Mouse (Mus musculus) MEL (cell line): ENCODE data around the gene Cbarp. TPM values are rescaled to one million over a fixed set of nuclear protein-coding genes. Genes with fewer than 3 reads are reported as not detected.

Experiments
- DNase-seq: peaks from one replicate; pipeline ENCODE4 v3.0.0; 2011; ENCODE audit warnings: low read depth, low spot score
- H3K27ac ChIP-seq: 2 replicates; pipeline ENCODE4 v1.5.1; 2012; ENCODE audit warnings: low read depth, mild to moderate bottlenecking, control low read depth, low read length, moderate library complexity; ENCODE audit not compliant: control insufficient read depth
- H3K27me3 ChIP-seq, 2 experiments: fragments of 150-350 bp in 1 of 2; sonication (generic) in 1 of 2; 2 replicates each; pipeline ENCODE4 v1.6.1; 2012; ENCODE audit warnings: low read length in 2 of 2, mild to moderate bottlenecking in 2 of 2, improper control_type of control experiment in 1 of 2, moderate library complexity in 1 of 2; ENCODE audit not compliant: insufficient read depth in 2 of 2, control insufficient read depth in 1 of 2
- H3K36me3 ChIP-seq, 2 experiments: 2 replicates each; pipeline ENCODE4 v1.6.1; 2012 to 2014; ENCODE audit warnings: low read length in 2 of 2, improper control_type of control experiment in 1 of 2, inconsistent platforms in 1 of 2, mild to moderate bottlenecking in 1 of 2; ENCODE audit not compliant: insufficient read depth in 2 of 2, control insufficient read depth in 1 of 2
- H3K4me1 ChIP-seq, 2 experiments: fragments of 150-350 bp in 1 of 2; sonication (generic) in 1 of 2; 2 replicates each; pipeline ENCODE4 v1.6.1; 2012; ENCODE audit warnings: low read length in 2 of 2, improper control_type of control experiment in 1 of 2, mild to moderate bottlenecking in 1 of 2; ENCODE audit not compliant: insufficient read depth in 2 of 2, control insufficient read depth in 1 of 2
- H3K4me3 ChIP-seq, 2 experiments: fragments of 150-350 bp in 1 of 2; sonication (generic) in 1 of 2; 2 replicates each; pipeline ENCODE4 v1.5.1; 2012; ENCODE audit warnings: low read depth in 2 of 2, low read length in 2 of 2, mild to moderate bottlenecking in 2 of 2, moderate library complexity in 2 of 2, control low read depth in 1 of 2, improper control_type of control experiment in 1 of 2; ENCODE audit not compliant: control insufficient read depth in 1 of 2, insufficient read depth in 1 of 2
- H3K79me2 ChIP-seq: 2 replicates; pipeline ENCODE4 v1.6.1; 2012; ENCODE audit warnings: mild to moderate bottlenecking, low read length, moderate library complexity; ENCODE audit not compliant: control insufficient read depth, poor library complexity, insufficient read depth
- H3K9ac ChIP-seq: 2 replicates; pipeline ENCODE4 v1.6.1; 2012; ENCODE audit warnings: low read depth, mild to moderate bottlenecking, control low read depth, low read length, moderate library complexity; ENCODE audit not compliant: control insufficient read depth, poor library complexity, severe bottlenecking
- H3K9me3 ChIP-seq: fragments of 150-350 bp; sonication (generic); replicated peaks from 2 replicates; pipeline ENCODE4 v1.6.1; 2012; ENCODE audit warnings: mild to moderate bottlenecking, low read length, improper control_type of control experiment, moderate library complexity; ENCODE audit not compliant: insufficient read depth
- CHD2 ChIP-seq: IDR thresholded peaks from 2 replicates; pipeline ENCODE4 v1.6.1; 2011; ENCODE audit warnings: low read length, improper control_type of control experiment
- CTCF ChIP-seq, 3 experiments: IDR thresholded peaks in 2 of 3; conservative IDR thresholded peaks in 1 of 3; 2 replicates each; pipeline ENCODE4 v1.5.1; 2011 to 2012; ENCODE audit warnings: low read length in 3 of 3, low read depth in 2 of 3, mild to moderate bottlenecking in 2 of 3, improper control_type of control experiment in 1 of 3, inconsistent platforms in 1 of 3, mixed read lengths in 1 of 3, moderate library complexity in 1 of 3; ENCODE audit not compliant: control insufficient read depth in 1 of 3, insufficient read depth in 1 of 3, poor library complexity in 1 of 3, severe bottlenecking in 1 of 3
- E2F4 ChIP-seq: IDR thresholded peaks from 2 replicates; pipeline ENCODE4 v1.6.1; 2011; ENCODE audit warnings: low read depth, low read length, improper control_type of control experiment, borderline replicate concordance
- EP300 ChIP-seq, 2 experiments: IDR thresholded peaks; 2 replicates each; pipeline ENCODE4 v1.6.1; 2011; ENCODE audit warnings: improper control_type of control experiment in 2 of 2, low read length in 2 of 2, low read depth in 1 of 2, mild to moderate bottlenecking in 1 of 2
- ETS1 ChIP-seq: IDR thresholded peaks from 2 replicates; pipeline ENCODE4 v1.6.1; 2012; ENCODE audit warnings: low read depth, mild to moderate bottlenecking, inconsistent platforms, low read length, improper control_type of control experiment, moderate library complexity
- GABPA ChIP-seq: IDR thresholded peaks from 2 replicates; pipeline ENCODE4 v1.6.1; 2012; ENCODE audit warnings: low read depth, mild to moderate bottlenecking, inconsistent platforms, low read length, improper control_type of control experiment, moderate library complexity
- GATA1 ChIP-seq: IDR thresholded peaks from 2 replicates; pipeline ENCODE4 v1.6.1; 2011; ENCODE audit warnings: low read depth, low read length, improper control_type of control experiment
- HCFC1 ChIP-seq: IDR thresholded peaks from 2 replicates; pipeline ENCODE4 v1.6.1; 2012; ENCODE audit warnings: low read depth, mild to moderate bottlenecking, inconsistent platforms, low read length, improper control_type of control experiment, moderate library complexity
- JUND ChIP-seq: IDR thresholded peaks from 2 replicates; pipeline ENCODE4 v1.6.1; 2011; ENCODE audit warnings: low read depth, mild to moderate bottlenecking, improper control_type of control experiment, low read length
- KAT2A ChIP-seq: conservative IDR thresholded peaks from 2 replicates; pipeline ENCODE4 v1.6.1; 2012; ENCODE audit warnings: low read depth, low read length, improper control_type of control experiment, inconsistent platforms
- MAFK ChIP-seq: IDR thresholded peaks from 2 replicates; pipeline ENCODE4 v1.6.1; 2011; ENCODE audit warnings: low read depth, mild to moderate bottlenecking, low read length, improper control_type of control experiment, borderline replicate concordance
- MAX ChIP-seq: IDR thresholded peaks from 2 replicates; pipeline ENCODE4 v1.6.1; 2011; ENCODE audit warnings: low read length, improper control_type of control experiment
- MAZ ChIP-seq: IDR thresholded peaks from 2 replicates; pipeline ENCODE4 v1.6.1; 2012; ENCODE audit warnings: low read depth, mild to moderate bottlenecking, inconsistent platforms, low read length, improper control_type of control experiment
- MYB ChIP-seq: IDR thresholded peaks from 2 replicates; pipeline ENCODE4 v1.6.1; 2011; ENCODE audit warnings: mild to moderate bottlenecking, low read depth, low read length, improper control_type of control experiment
- MYC ChIP-seq: IDR thresholded peaks from 2 replicates; pipeline ENCODE4 v1.6.1; 2011; ENCODE audit warnings: low read depth, mild to moderate bottlenecking, low read length, improper control_type of control experiment, moderate library complexity
- NELFE ChIP-seq: IDR thresholded peaks from 2 replicates; pipeline ENCODE4 v1.6.1; 2011; ENCODE audit warnings: low read depth, low read length, improper control_type of control experiment
- NRF1 ChIP-seq: IDR thresholded peaks from 2 replicates; pipeline ENCODE4 v1.6.1; 2014; ENCODE audit warnings: low read depth, mild to moderate bottlenecking, inconsistent platforms, low read length, improper control_type of control experiment, moderate library complexity; ENCODE audit not compliant: poor library complexity, insufficient read depth, severe bottlenecking
- POLR2A ChIP-seq, 2 experiments: IDR thresholded peaks; 2 replicates each; pipeline ENCODE4 v1.6.1; 2011 to 2012; ENCODE audit warnings: low read length in 2 of 2, mild to moderate bottlenecking in 2 of 2, control low read depth in 1 of 2, improper control_type of control experiment in 1 of 2, low read depth in 1 of 2, moderate library complexity in 1 of 2; ENCODE audit not compliant: control insufficient read depth in 1 of 2, insufficient read depth in 1 of 2, poor library complexity in 1 of 2
- POLR2AphosphoS2 ChIP-seq: IDR thresholded peaks from 2 replicates; pipeline ENCODE4 v1.6.1; 2011; ENCODE audit warnings: low read length, improper control_type of control experiment
- POLR2AphosphoS5 ChIP-seq: IDR thresholded peaks from 2 replicates; pipeline ENCODE4 v1.6.1; 2012; ENCODE audit warnings: low read depth, borderline replicate concordance, mild to moderate bottlenecking, inconsistent platforms, low read length, moderate library complexity, mixed read lengths
- RAD21 ChIP-seq: IDR thresholded peaks from 2 replicates; pipeline ENCODE4 v1.6.1; 2011; ENCODE audit warnings: mild to moderate bottlenecking, low read depth, low read length, improper control_type of control experiment
- RCOR1 ChIP-seq: IDR thresholded peaks from 2 replicates; pipeline ENCODE4 v1.6.1; 2012; ENCODE audit warnings: low read depth, mild to moderate bottlenecking, inconsistent platforms, low read length, improper control_type of control experiment
- SMC3 ChIP-seq: IDR thresholded peaks from 2 replicates; pipeline ENCODE4 v1.6.1; 2011; ENCODE audit warnings: low read depth, low read length, improper control_type of control experiment
- TAL1 ChIP-seq: IDR thresholded peaks from 2 replicates; pipeline ENCODE4 v1.6.1; 2012; ENCODE audit warnings: mild to moderate bottlenecking, inconsistent platforms, low read length, moderate library complexity, mixed read lengths
- TBP ChIP-seq: IDR thresholded peaks from 2 replicates; pipeline ENCODE4 v1.8.0; 2011; ENCODE audit warnings: low read depth, low read length, improper control_type of control experiment
- TCF12 ChIP-seq: IDR thresholded peaks from 2 replicates; pipeline ENCODE4 v1.6.1; 2014; ENCODE audit warnings: low read depth, mild to moderate bottlenecking, inconsistent platforms, low read length, improper control_type of control experiment, moderate library complexity
- USF1 ChIP-seq: IDR thresholded peaks from 2 replicates; pipeline ENCODE4 v1.6.1; 2014; ENCODE audit warnings: low read depth, mild to moderate bottlenecking, inconsistent platforms, low read length, improper control_type of control experiment, moderate library complexity
- USF2 ChIP-seq, 2 experiments: IDR thresholded peaks; 2 replicates each; pipeline ENCODE4 v1.6.1; 2011 to 2012; ENCODE audit warnings: improper control_type of control experiment in 2 of 2, low read length in 2 of 2, borderline replicate concordance in 1 of 2, inconsistent platforms in 1 of 2, low read depth in 1 of 2, mild to moderate bottlenecking in 1 of 2; ENCODE audit not compliant: insufficient read depth in 1 of 2
- ZC3H11A ChIP-seq: IDR thresholded peaks from 2 replicates; pipeline ENCODE4 v1.6.1; 2012; ENCODE audit warnings: low read depth, mild to moderate bottlenecking, inconsistent platforms, low read length, improper control_type of control experiment
- ZKSCAN1 ChIP-seq: IDR thresholded peaks from 2 replicates; pipeline ENCODE4 v1.6.1; 2012; ENCODE audit warnings: low read depth, mild to moderate bottlenecking, inconsistent platforms, low read length, improper control_type of control experiment, moderate library complexity
- ZNF384 ChIP-seq: IDR thresholded peaks from 2 replicates; pipeline ENCODE4 v1.6.1; 2012; ENCODE audit warnings: low read depth, mild to moderate bottlenecking, inconsistent platforms, low read length, improper control_type of control experiment
- polyA plus RNA-seq, 2 experiments: library from polyadenylated mRNA; stranded (reverse) in 1 of 2; unstranded in 1 of 2; fragments of >175 nt in 1 of 2; fragments of >200 nt in 1 of 2; gene quantifications; 2 replicates each; pipeline versions ENCODE4 v1.2.1 to v1.2.4; 2012; ENCODE audit warnings: low replicate concordance in 2 of 2, low read depth in 1 of 2; ENCODE audit not compliant: insufficient read length in 2 of 2, insufficient read depth in 1 of 2, missing spikeins in 1 of 2
- total RNA-seq: library from RNA; depleted of rRNA; stranded (reverse); fragments of 300-350 nt; gene quantifications from 2 replicates; pipeline ENCODE4 v1.2.3, GENCODE M21; 2012

Cbarp gene
- total and polyA plus RNA-seq, 3 experiments: 6.8 to 19.3 TPM; not detected in 1

GRCm38 (mm10) chr10:80159561-80160454 lies 19.2 kb upstream of the Cbarp start (continued):
- TF ChIP-seq NELFE (peak; percentile 84), POLR2A (IDR thresholded peaks at IDR 0.05; ENCODE audit: control insufficient read depth in 1 of 2, insufficient read depth in 1 of 2, low read depth in 1 of 2, low read length in 2 of 2, poor library complexity in 1 of 2) (peak; percentile 42 to 68; a peak in 2 of 4 replicates), TCF12 (0 out of 2 replicates have a peak, but pooled peaks have one; percentile 41), JUND (no peak), ZNF384 (no peak), CHD2 (peak; percentile 73), TAL1 (no peak), MAFK (no peak), MYB (no peak), CTCF (IDR thresholded peaks at IDR 0.05 in 2 of 3, conservative IDR thresholded peaks at IDR 0.05 in 1 of 3; ENCODE audit: control insufficient read depth in 1 of 3, insufficient read depth in 1 of 3, low read depth in 2 of 3, low read length in 3 of 3, poor library complexity in 1 of 3, severe bottlenecking in 1 of 3) (no peak), USF1 (peak; percentile 50), SMC3 (no peak; the same call in 1 of the 2 replicates), HCFC1 (peak; percentile 79), MAZ (peak; percentile 99), NRF1 (peak; percentile 84)

GRCm38 (mm10) chr10:80159021-80159560 lies 18.5 kb upstream of the Cbarp start:
- no peak for DNase-seq
- Histone ChIP-seq H3K4me1 (peaks cover 6 to 34% of the 10 kb centered on the region in 2 experiments; a peak in 3 of 4 replicates), H3K36me3 (peaks cover 0 to 21% of the 10 kb centered on the region in 2 experiments; a peak in 2 of 4 replicates), H3K9me3 (no peaks in the 10 kb centered on the region), H3K79me2 (no peaks in the 10 kb centered on the region; the same call in 1 of the 2 replicates), H3K27me3 (no peaks in the 10 kb centered on the region), H3K27ac (peak overlapping the region; percentile 93), H3K9ac (peak overlapping the region; percentile 74), H3K4me3 (peak overlapping the region; percentile 51 to 61)
- TF ChIP-seq ZC3H11A: no peak
- TF ChIP-seq RAD21: no peak
- TF ChIP-seq TCF12: no peak
- no peak for TF ChIP-seq MAFK
- TF ChIP-seq POLR2AphosphoS5: no peak
- 0 out of 2 replicates have a peak, but pooled peaks have one; percentile 9 for TF ChIP-seq KAT2A
- TF ChIP-seq SMC3: no peak
- TF ChIP-seq E2F4: no peak
- TF ChIP-seq POLR2A (IDR thresholded peaks at IDR 0.05; ENCODE audit: control insufficient read depth in 1 of 2, insufficient read depth in 1 of 2, low read depth in 1 of 2, low read length in 2 of 2, poor library complexity in 1 of 2): peak in 1 of 2 experiments; percentile 42; a peak in 1 of 4 replicates
- peak; percentile 59; the same call in 1 of the 2 replicates for TF ChIP-seq MAX
- no peak for TF ChIP-seq USF2 (IDR thresholded peaks at IDR 0.05; ENCODE audit: borderline replicate concordance in 1 of 2, insufficient read depth in 1 of 2, low read depth in 1 of 2, low read length in 2 of 2)
- TF ChIP-seq ZNF384: no peak
- no peak for TF ChIP-seq ZKSCAN1
- no peak for TF ChIP-seq HCFC1
- no peak for TF ChIP-seq TBP
- no peak for TF ChIP-seq GABPA
- TF ChIP-seq MAZ: no peak
- TF ChIP-seq RCOR1: no peak
- TF ChIP-seq GATA1: no peak
- no peak for TF ChIP-seq TAL1
- peak; percentile 17; the same call in 1 of the 2 replicates for TF ChIP-seq CHD2
- no peak for TF ChIP-seq MYC
- no peak; a peak in 1 of 4 replicates for TF ChIP-seq EP300 (IDR thresholded peaks at IDR 0.05; ENCODE audit: low read depth in 1 of 2, low read length in 2 of 2)
- no peak; the same call in 1 of the 2 replicates for TF ChIP-seq POLR2AphosphoS2
- TF ChIP-seq ETS1: no peak
